ENCODE assay signal across 22 mouse cellular contexts in the genomic region with DNA sequence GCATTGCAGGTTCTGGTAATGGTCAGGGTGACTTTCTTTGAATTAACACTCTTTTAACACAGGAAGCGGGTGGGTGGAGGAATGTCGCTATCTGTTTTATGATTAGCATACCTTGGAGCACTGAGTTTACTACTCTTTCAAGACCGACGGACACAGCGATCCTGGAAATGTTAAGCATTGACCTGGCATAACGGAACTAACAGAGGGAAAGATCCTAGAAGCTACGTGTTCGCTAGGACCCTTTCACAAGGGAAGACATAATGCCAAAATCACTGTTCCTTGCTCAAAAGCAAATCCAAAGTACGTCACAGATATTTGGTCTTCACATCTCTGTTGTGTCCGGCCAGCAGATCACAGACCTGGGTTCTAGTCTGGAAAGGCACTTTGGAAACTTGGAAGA.
DNase-seq lines count a peak whose midpoint lies in the region; ATAC-seq and TF ChIP-seq lines count a peak whose summit lies in the region.
"Had no signal": no experiment of that assay in that cellular context is flagged by ENCODE, and none has a peak within 500 bp of the region (broad histone marks: within the 10 kb centered on the region; RNA-seq: fewer than 3 reads in every experiment).

No protein-coding gene starts in this region.

- no peaks in the 10 kb centered on the region for H3K27me3 ChIP-seq in heart, embryonic 11.5 days (ENCODE audit: control insufficient read depth, insufficient read depth, low read length)
- no peaks in the 10 kb centered on the region for H3K27me3 ChIP-seq in heart, embryonic 16.5 days (ENCODE audit: control insufficient read depth, insufficient read depth, low read length)
- no peaks in the 10 kb centered on the region for H3K27me3 ChIP-seq in heart, embryonic 10.5 days (ENCODE audit: insufficient read depth, poor library complexity, severe bottlenecking)
- H3K27me3 ChIP-seq in lung, postnatal 0 days (replicated peaks; ENCODE audit: insufficient read depth, low read length): no peaks in the 10 kb centered on the region
- H3K27me3 ChIP-seq in forebrain, embryonic 16.5 days (replicated peaks; ENCODE audit: control insufficient read depth, insufficient read depth, low read length): no peaks in the 10 kb centered on the region
- no peaks in the 10 kb centered on the region for H3K27me3 ChIP-seq in hindbrain, embryonic 12.5 days
- H3K27me3 ChIP-seq: Patski had no signal

- no peak overlapping the region for H3K4me3 ChIP-seq in heart, embryonic 11.5 days (ENCODE audit: low read depth, low read length)
- no peak overlapping the region for H3K4me3 ChIP-seq in heart, embryonic 16.5 days (ENCODE audit: low read length)
- no peak overlapping the region for H3K4me3 ChIP-seq in heart, embryonic 10.5 days
- H3K4me3 ChIP-seq in lung, postnatal 0 days (ENCODE audit: low read depth, low read length): no peak overlapping the region
- no peak overlapping the region for H3K4me3 ChIP-seq in forebrain, embryonic 16.5 days (replicated peaks; ENCODE audit: low read length)
- no peak overlapping the region for H3K4me3 ChIP-seq in hindbrain, embryonic 12.5 days
- H3K4me3 ChIP-seq: embryonic facial prominence, embryonic 10.5 days; erythroblast, embryonic 14.5 days; forebrain, embryonic 10.5 days had no signal

- WGBS in heart, embryonic 11.5 days (ENCODE audit: insufficient replicate concordance): 45% methylated on average over 10 of the region's 10 CpGs
- 51% methylated on average over 10 of the region's 10 CpGs for WGBS in heart, embryonic 16.5 days
- WGBS in heart, embryonic 10.5 days: 45% methylated on average over 10 of the region's 10 CpGs
- 56% methylated on average over 10 of the region's 10 CpGs for WGBS in lung, postnatal 0 days
- 70% methylated on average over 10 of the region's 10 CpGs for WGBS in forebrain, embryonic 16.5 days
- WGBS in hindbrain, embryonic 12.5 days: 68% methylated on average over 10 of the region's 10 CpGs

- no peaks in the 10 kb centered on the region for H3K9me3 ChIP-seq in heart, embryonic 11.5 days (replicated peaks; ENCODE audit: control insufficient read depth, low read length)
- no peaks in the 10 kb centered on the region for H3K9me3 ChIP-seq in heart, embryonic 16.5 days (replicated peaks; ENCODE audit: control insufficient read depth, low read length)
- H3K9me3 ChIP-seq in heart, embryonic 10.5 days: no peaks in the 10 kb centered on the region
- H3K9me3 ChIP-seq in lung, postnatal 0 days (ENCODE audit: low read length): no peaks in the 10 kb centered on the region
- H3K9me3 ChIP-seq in forebrain, embryonic 16.5 days (ENCODE audit: control insufficient read depth, low read length): no peaks in the 10 kb centered on the region
- H3K9me3 ChIP-seq in hindbrain, embryonic 12.5 days (replicated peaks): no peaks in the 10 kb centered on the region
- H3K9me3 ChIP-seq: embryonic facial prominence, embryonic 10.5 days; forebrain, embryonic 10.5 days had no signal

- ATAC-seq in heart, embryonic 11.5 days (replicated peaks; ENCODE audit: insufficient number of reproducible peaks, low FRiP score, low TSS enrichment): no peak
- no peak for ATAC-seq in heart, embryonic 16.5 days (replicated peaks; ENCODE audit: extremely low read depth, insufficient read depth, low FRiP score)
- ATAC-seq in lung, postnatal 0 days: no peak
- ATAC-seq in forebrain, embryonic 16.5 days: no peak
- no peak for ATAC-seq in hindbrain, embryonic 12.5 days (ENCODE audit: low FRiP score)
- ATAC-seq: CD4-positive, CD25-positive, alpha-beta regulatory T cell, adult 4 months; forebrain, embryonic 14.5 days; Patski had no signal

- 0 out of 2 replicates have a peak overlapping the region, but pooled peaks have one; percentile 4 for H3K4me2 ChIP-seq in heart, embryonic 11.5 days
- peak overlapping the region; percentile 32 for H3K4me2 ChIP-seq in heart, embryonic 16.5 days (ENCODE audit: low read depth, low read length)
- H3K4me2 ChIP-seq in lung, postnatal 0 days (replicated peaks; ENCODE audit: low read depth, low read length): 0 out of 2 replicates have a peak overlapping the region, but pooled peaks have one; percentile 14
- no peak overlapping the region for H3K4me2 ChIP-seq in forebrain, embryonic 16.5 days (ENCODE audit: low read length)
- H3K4me2 ChIP-seq in hindbrain, embryonic 12.5 days (replicated peaks): no peak overlapping the region
- H3K4me2 ChIP-seq: hindbrain, embryonic 14.5 days had no signal

- no peak for DNase-seq in heart, postnatal 25 days (ENCODE audit: low spot score)
- no peak for DNase-seq in heart, embryonic 10.5 days (ENCODE audit: low spot score)
- DNase-seq in lung, postnatal 0 days (ENCODE audit: low spot score): no peak
- no peak for DNase-seq in lung, adult 18-20 months
- DNase-seq: adrenal gland, adult 8-10 months; adrenal gland, postnatal 36 days; cerebellum, adult 2 months; cerebellum, postnatal 10 days; gastrocnemius, postnatal 36 days; heart, adult 18-20 months; kidney, adult 18-20 months had no signal

- no peak for TF ChIP-seq CTCF in lung, postnatal 0 days (IDR thresholded peaks at IDR 0.05)

- no peak overlapping the region for H3K9ac ChIP-seq in heart, embryonic 11.5 days (ENCODE audit: low read depth, low read length)
- no peak overlapping the region for H3K9ac ChIP-seq in heart, embryonic 16.5 days (ENCODE audit: low read length)
- H3K9ac ChIP-seq in lung, postnatal 0 days (replicated peaks; ENCODE audit: low read depth): no peak overlapping the region
- H3K9ac ChIP-seq in forebrain, embryonic 16.5 days (replicated peaks; ENCODE audit: low read depth, low read length): no peak overlapping the region
- no peak overlapping the region for H3K9ac ChIP-seq in hindbrain, embryonic 12.5 days
- H3K9ac ChIP-seq: hindbrain, embryonic 14.5 days had no signal

- intact Hi-C loops in heart, postnatal 25 days (cut with DNase I): no loop called here

- TF ChIP-seq EP300 in lung, postnatal 0 days (IDR thresholded peaks at IDR 0.05): no peak

- no peak overlapping the region for H3K27ac ChIP-seq in heart, embryonic 11.5 days (ENCODE audit: low read depth, low read length)
- no peak overlapping the region for H3K27ac ChIP-seq in heart, embryonic 16.5 days (ENCODE audit: low read length)
- no peak overlapping the region for H3K27ac ChIP-seq in heart, embryonic 10.5 days
- no peak overlapping the region for H3K27ac ChIP-seq in lung, postnatal 0 days (ENCODE audit: low read length)
- no peak overlapping the region for H3K27ac ChIP-seq in forebrain, embryonic 16.5 days (ENCODE audit: low read length)
- no peak overlapping the region for H3K27ac ChIP-seq in hindbrain, embryonic 12.5 days
- H3K27ac ChIP-seq: embryonic facial prominence, embryonic 10.5 days; forebrain, embryonic 10.5 days; hindbrain, embryonic 14.5 days had no signal

- H3K4me1 ChIP-seq in heart, embryonic 11.5 days (ENCODE audit: control insufficient read depth, insufficient read depth, low read length): no peaks in the 10 kb centered on the region
- no peaks in the 10 kb centered on the region for H3K4me1 ChIP-seq in heart, embryonic 16.5 days (ENCODE audit: control insufficient read depth, insufficient read depth, low read length)
- H3K4me1 ChIP-seq in heart, embryonic 10.5 days: no peaks in the 10 kb centered on the region
- no peaks in the 10 kb centered on the region for H3K4me1 ChIP-seq in lung, postnatal 0 days (ENCODE audit: insufficient read depth, low read depth, low read length)
- no peaks in the 10 kb centered on the region for H3K4me1 ChIP-seq in forebrain, embryonic 16.5 days (replicated peaks; ENCODE audit: control insufficient read depth, insufficient read depth, low read length)
- no peaks in the 10 kb centered on the region for H3K4me1 ChIP-seq in hindbrain, embryonic 12.5 days
- H3K4me1 ChIP-seq: embryonic facial prominence, embryonic 10.5 days had no signal

- H3K36me3 ChIP-seq in heart, embryonic 11.5 days (ENCODE audit: control insufficient read depth, insufficient read depth, low read length): no peaks in the 10 kb centered on the region
- no peaks in the 10 kb centered on the region for H3K36me3 ChIP-seq in heart, embryonic 16.5 days (ENCODE audit: control insufficient read depth, insufficient read depth)
- H3K36me3 ChIP-seq in heart, embryonic 10.5 days: no peaks in the 10 kb centered on the region
- H3K36me3 ChIP-seq in lung, postnatal 0 days (ENCODE audit: insufficient read depth, low read length): no peaks in the 10 kb centered on the region
- H3K36me3 ChIP-seq in forebrain, embryonic 16.5 days (ENCODE audit: control insufficient read depth, insufficient read depth): no peaks in the 10 kb centered on the region
- no peaks in the 10 kb centered on the region for H3K36me3 ChIP-seq in hindbrain, embryonic 12.5 days
- H3K36me3 ChIP-seq: embryonic facial prominence, embryonic 10.5 days; forebrain, embryonic 10.5 days had no signal

Comparison
In these comparisons a context has a peak if more than half of its experiments do, and no peak if none do; other contexts are left out.
1. H3K4me2 ChIP-seq: peak in heart, embryonic 11.5 days (single experiment), heart, embryonic 16.5 days (single experiment) and lung, postnatal 0 days (single experiment); none in forebrain, embryonic 16.5 days (single experiment) and hindbrain, embryonic 12.5 days (single experiment).